Mouse (Mus musculus) heart, adult 10 weeks (tissue): ENCODE results near the gene Egr2. TPM values are rescaled to one million over a fixed set of nuclear protein-coding genes. Genes with fewer than 3 reads are reported as not detected.

ENCODE experiments used
- polyA plus RNA-seq: library from polyadenylated mRNA; stranded (reverse); fragments of 350-450 nt; fragmentation: Illumina TruSeq; extraction: RNeasy Lipid Tissue Mini Kit (QIAGEN cat#74804); gene quantifications from one replicate; pipeline ENCODE4 v1.2.3, GENCODE M21; 2014; ENCODE audit warnings: low read depth, low replicate concordance

Gene Egr2
- polyA plus RNA-seq = 1.3 TPM

DNA sequence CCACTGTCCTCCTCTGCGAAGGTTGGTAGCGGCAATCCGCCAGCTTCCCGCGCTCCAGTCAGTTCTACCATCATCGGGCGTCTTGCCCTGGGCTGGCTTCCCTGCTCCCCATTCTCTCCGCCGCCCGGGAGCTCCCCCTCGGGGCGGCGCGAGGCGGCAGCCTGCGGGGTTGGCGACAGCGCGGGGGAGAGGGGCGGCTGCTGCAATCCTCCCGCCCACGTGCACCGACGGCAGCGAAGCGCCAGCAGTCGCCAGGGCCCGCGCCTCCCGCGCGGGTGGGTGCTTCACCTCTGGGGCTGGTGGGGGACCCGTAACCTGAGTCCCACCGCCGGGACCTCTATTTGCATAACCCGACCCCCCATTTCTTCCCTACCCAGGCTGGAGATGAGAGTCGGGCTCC lies at the start of gene Egr2:
Gene Egr2, plus strand, starts transcription at position 220 of the 400 bp plus-strand sequence.

DNA sequence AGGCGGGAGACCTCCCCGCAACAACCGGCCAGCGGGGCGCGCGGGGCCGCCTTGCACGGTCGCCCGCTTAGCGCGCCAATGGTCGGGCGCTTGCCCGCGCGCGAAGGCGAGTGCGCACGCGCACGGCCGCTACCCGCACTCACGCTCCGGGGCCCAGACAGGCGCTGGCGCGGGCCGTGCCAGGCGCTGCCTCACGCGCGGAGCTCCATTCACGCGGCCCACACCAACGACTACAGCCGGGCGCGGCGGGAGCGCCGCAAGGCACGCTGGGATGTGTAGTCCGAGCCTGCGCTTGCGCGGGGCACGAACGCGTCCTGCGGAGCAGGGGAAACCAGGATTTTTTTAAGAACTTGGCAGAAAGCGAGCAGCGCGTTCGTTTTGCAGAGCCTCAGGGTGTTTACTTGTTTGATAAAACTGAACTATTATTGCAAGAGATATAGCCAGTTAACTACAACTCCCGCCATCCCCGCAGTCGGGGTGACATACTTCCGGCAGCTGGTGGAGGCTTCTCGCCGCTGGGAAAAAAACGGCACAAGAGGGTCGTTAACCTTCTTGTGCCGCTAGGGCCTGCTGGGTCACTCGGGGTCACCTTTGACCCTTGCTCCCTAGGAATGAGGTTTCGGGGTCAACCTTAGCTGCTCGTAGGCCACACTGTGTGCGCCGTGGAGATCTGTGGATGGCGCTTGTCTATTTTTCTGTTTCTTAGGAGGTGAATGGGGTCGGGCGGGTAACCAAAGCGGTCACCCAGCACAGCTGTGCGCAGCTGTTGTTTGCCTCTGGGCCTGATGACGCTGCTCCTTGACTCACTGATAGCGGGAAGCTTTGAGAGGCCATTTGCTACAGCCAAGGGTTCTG lies 13.8 kb downstream of the Egr2 start, which contains the start of gene Ado:
Gene Ado, minus strand, starts transcription at position 79 of the 855 bp plus-strand sequence.

Other genes starting within 250 kb of the Egr2 start
- gene Ado, start 13.5 kb downstream of the Egr2 start, polyA plus RNA-seq = 12.4 TPM